Mouse (Mus musculus) stomach, postnatal 0 days (tissue): ENCODE data around the gene Pfdn2. TPM values are rescaled to one million over a fixed set of nuclear protein-coding genes. Genes with fewer than 3 reads are reported as not detected.

Experiments
- ATAC-seq: fragments of 200-750 bp; cut with Nextera tagmentation; 2 replicates; pipeline ENCODE4 v1.8.0; 2017; ENCODE audit not compliant: low FRiP score, low TSS enrichment
- DNase-seq: peaks from one replicate; pipeline ENCODE4 v3.0.0-alpha.2; 2016; ENCODE audit warnings: low spot score
- H3K27ac ChIP-seq: fragments of 300-500 bp; sonication (generic); replicated peaks from 2 replicates; pipeline ENCODE4 v1.5.1; 2014; ENCODE audit warnings: mild to moderate bottlenecking, control low read depth
- H3K27me3 ChIP-seq: fragments of 300-500 bp; sonication (generic); 2 replicates; pipeline ENCODE4 v1.6.1; 2014; ENCODE audit warnings: low read length; ENCODE audit not compliant: control insufficient read depth, insufficient read depth
- H3K36me3 ChIP-seq: fragments of 300-500 bp; sonication (generic); 2 replicates; pipeline ENCODE4 v1.6.1; 2014; ENCODE audit warnings: low read length, mixed read lengths; ENCODE audit not compliant: control insufficient read depth, insufficient read depth
- H3K4me1 ChIP-seq: fragments of 300-500 bp; sonication (generic); replicated peaks from 2 replicates; pipeline ENCODE4 v1.6.1; 2014; ENCODE audit warnings: antibody characterized with exemption; ENCODE audit not compliant: control insufficient read depth, insufficient read depth
- H3K4me2 ChIP-seq: fragments of 300-500 bp; sonication (generic); replicated peaks from 2 replicates; pipeline ENCODE4 v1.6.1; 2014; ENCODE audit warnings: low read depth, mild to moderate bottlenecking, control low read depth, moderate library complexity
- H3K4me3 ChIP-seq: fragments of 300-500 bp; sonication (generic); 2 replicates; pipeline ENCODE4 v1.5.1; 2014; ENCODE audit warnings: low read depth, low read length, control low read depth
- H3K9ac ChIP-seq: fragments of 300-500 bp; sonication (generic); 2 replicates; pipeline ENCODE4 v1.6.1; 2014; ENCODE audit warnings: mild to moderate bottlenecking, low read length, control low read depth, mixed read lengths
- H3K9me3 ChIP-seq: fragments of 300-500 bp; sonication (generic); 2 replicates; pipeline ENCODE4 v1.6.1; 2016; ENCODE audit warnings: low read length; ENCODE audit not compliant: control insufficient read depth
- CTCF ChIP-seq: IDR thresholded peaks from 2 replicates; pipeline ENCODE4 v1.5.1; 2016; ENCODE audit warnings: antibody characterized with exemption, low read depth, mild to moderate bottlenecking, moderate library complexity
- EP300 ChIP-seq: optimal IDR thresholded peaks from 2 replicates; pipeline ENCODE3; 2016; ENCODE audit warnings: antibody characterized with exemption
- WGBS: fragments of 180-500 bp; shearing (Covaris S2); extraction: QIAGEN DNeasy Blood & Tissue Kit; methylation state at CpG from one replicate; pipeline ENCODE4 v1.1.7; 2014; 5-methylcytosine and 5-hydroxymethylcytosine counted together
- polyA plus RNA-seq: library from polyadenylated mRNA; unstranded; fragments of >200 nt; fragmentation: Nextera tagmentation; extraction: Ambion mirVana; gene quantifications from 2 replicates; pipeline ENCODE4 v1.2.1, GENCODE M21; 2015

The Pfdn2 gene
- polyA plus RNA-seq, 1 experiment from 2014 or later, result 71.1 TPM

DNA sequence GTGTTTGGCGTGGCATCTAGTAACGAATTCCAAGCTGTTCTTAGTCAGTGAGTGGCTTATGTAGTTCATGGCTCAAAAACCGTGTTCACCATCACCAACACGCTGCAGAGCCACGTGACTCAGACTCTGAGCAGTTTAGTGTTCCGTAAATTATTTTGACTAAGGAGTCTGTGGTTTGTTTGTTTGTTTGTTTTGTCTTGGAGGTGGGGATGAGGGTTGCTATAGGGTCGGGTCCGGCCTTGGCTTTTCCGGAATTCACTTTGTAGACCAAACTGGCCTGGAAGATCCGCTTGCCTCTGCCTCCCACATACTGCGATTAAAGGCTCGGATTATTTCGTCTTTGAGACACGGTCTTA, 603 bp downstream of the Pfdn2 start:
- 1% methylated on average over 14 of the region's 14 CpGs for WGBS
- H3K27me3 ChIP-seq, result no peaks in the 10 kb centered on the region
- H3K4me1 ChIP-seq, result no peaks in the 10 kb centered on the region
- H3K36me3 ChIP-seq, result peaks cover 5% of the 10 kb centered on the region
- H3K9me3 ChIP-seq, result no peaks in the 10 kb centered on the region
- H3K9ac ChIP-seq, result peak overlapping the region; percentile 75
- ATAC-seq (no peak), DNase-seq (no peak)
- H3K4me3 ChIP-seq, result peak overlapping the region; percentile 94
- peak overlapping the region; percentile 77 for H3K27ac ChIP-seq
- TF ChIP-seq EP300, result no peak
- no peak for TF ChIP-seq CTCF
- H3K4me2 ChIP-seq, result peak overlapping the region; percentile 83

DNA sequence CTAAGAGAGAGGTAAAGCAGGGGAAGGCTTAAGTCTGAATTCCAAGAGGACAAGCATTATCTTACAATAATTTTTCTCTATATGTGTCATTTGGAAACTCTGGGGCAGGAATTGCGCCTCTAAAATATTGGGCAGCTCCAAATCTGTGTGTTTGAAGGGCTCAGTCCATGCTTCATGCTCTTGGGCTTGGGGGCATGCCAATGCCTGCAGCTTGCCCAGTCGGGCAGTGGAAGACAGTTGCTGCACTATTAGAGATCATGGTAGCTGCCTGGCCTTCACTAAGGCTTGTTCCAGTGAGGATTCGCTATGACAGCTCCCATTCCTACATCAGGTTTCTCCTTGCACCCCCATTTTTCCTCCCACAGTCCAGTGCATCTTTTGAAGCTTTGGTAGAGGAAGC, 3.2 kb downstream of the Pfdn2 start:
- TF ChIP-seq CTCF, result no peak
- TF ChIP-seq EP300, result no peak
- no peak overlapping the region for H3K9ac ChIP-seq
- DNase-seq (no peak), ATAC-seq (no peak)
- no peak overlapping the region for H3K27ac ChIP-seq
- no peaks in the 10 kb centered on the region for H3K27me3 ChIP-seq
- WGBS, result 89% methylated on average over 3 of the region's 3 CpGs
- H3K4me2 ChIP-seq, result no peak overlapping the region
- no peaks in the 10 kb centered on the region for H3K9me3 ChIP-seq
- no peaks in the 10 kb centered on the region for H3K4me1 ChIP-seq
- no peaks in the 10 kb centered on the region for H3K36me3 ChIP-seq
- no peak overlapping the region for H3K4me3 ChIP-seq

GRCm38 (mm10) chr1:171349210-171349609, 3.7 kb downstream of the Pfdn2 start:
- ATAC-seq, result no peak

DNA sequence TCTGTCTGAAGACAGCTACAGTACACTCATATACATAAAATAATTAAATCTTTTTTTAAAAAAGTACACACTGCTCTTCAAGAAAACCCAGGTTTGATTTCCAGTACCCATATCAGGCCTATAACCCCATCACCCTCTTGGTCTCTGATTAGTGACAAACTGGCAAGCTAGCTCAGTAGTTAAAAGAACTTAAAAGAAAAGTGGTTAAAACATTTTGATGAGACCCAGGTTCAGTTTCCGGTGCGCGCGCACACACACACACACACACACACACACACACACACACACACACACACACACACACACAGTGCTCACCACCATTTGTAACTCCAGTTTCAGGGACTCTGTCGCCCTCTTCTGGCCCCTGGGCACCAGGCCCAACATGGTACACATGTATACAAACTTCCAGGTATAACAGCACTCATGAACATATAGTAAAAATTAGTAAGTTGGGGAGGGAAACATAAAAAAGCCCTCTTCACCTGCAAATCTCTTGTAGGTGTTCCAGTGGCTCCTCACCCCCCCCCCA, 10.4 kb downstream of the Pfdn2 start:
- no peaks in the 10 kb centered on the region for H3K27me3 ChIP-seq
- TF ChIP-seq EP300 (no peak), CTCF (peak; percentile 80)
- ATAC-seq (no peak), DNase-seq (peak; percentile 69)
- no peaks in the 10 kb centered on the region for H3K4me1 ChIP-seq
- H3K4me3 ChIP-seq, result no peak overlapping the region
- WGBS, result 71% methylated on average over 4 of the region's 5 CpGs
- H3K4me2 ChIP-seq, result no peak overlapping the region
- no peak overlapping the region for H3K9ac ChIP-seq
- no peak overlapping the region for H3K27ac ChIP-seq
- H3K9me3 ChIP-seq, result no peaks in the 10 kb centered on the region
- H3K36me3 ChIP-seq, result peaks cover 4% of the 10 kb centered on the region; the same call in 1 of the 2 replicates

More at GRCm38 (mm10) chr1:171349210-171349609, 3.7 kb downstream of the Pfdn2 start:
- H3K36me3 ChIP-seq, result no peaks in the 10 kb centered on the region
- no peak for DNase-seq
- no peak for TF ChIP-seq CTCF
- no peak for TF ChIP-seq EP300
- H3K9me3 ChIP-seq, result no peaks in the 10 kb centered on the region
- no peak overlapping the region for H3K9ac ChIP-seq
- H3K4me1 ChIP-seq, result no peaks in the 10 kb centered on the region
- H3K27ac ChIP-seq, result no peak overlapping the region
- 77% methylated on average over 2 of the region's 2 CpGs for WGBS
- H3K4me2 ChIP-seq, result no peak overlapping the region
- no peak overlapping the region for H3K4me3 ChIP-seq
- no peaks in the 10 kb centered on the region for H3K27me3 ChIP-seq

GRCm38 (mm10) chr1:171356814-171357213, 11.3 kb downstream of the Pfdn2 start:
- TF ChIP-seq CTCF (no peak), EP300 (no peak)
- WGBS, result 84% methylated on average over 2 of the region's 2 CpGs
- Histone ChIP-seq H3K36me3 (peaks cover 4% of the 10 kb centered on the region; the same call in 1 of the 2 replicates), H3K9me3 (no peaks in the 10 kb centered on the region), H3K27ac (0 out of 2 replicates have a peak overlapping the region, but pooled peaks have one; percentile 18), H3K27me3 (no peaks in the 10 kb centered on the region), H3K4me3 (no peak overlapping the region), H3K9ac (no peak overlapping the region), H3K4me2 (no peak overlapping the region), H3K4me1 (no peaks in the 10 kb centered on the region)
- ATAC-seq, result no peak
- no peak for DNase-seq

DNA sequence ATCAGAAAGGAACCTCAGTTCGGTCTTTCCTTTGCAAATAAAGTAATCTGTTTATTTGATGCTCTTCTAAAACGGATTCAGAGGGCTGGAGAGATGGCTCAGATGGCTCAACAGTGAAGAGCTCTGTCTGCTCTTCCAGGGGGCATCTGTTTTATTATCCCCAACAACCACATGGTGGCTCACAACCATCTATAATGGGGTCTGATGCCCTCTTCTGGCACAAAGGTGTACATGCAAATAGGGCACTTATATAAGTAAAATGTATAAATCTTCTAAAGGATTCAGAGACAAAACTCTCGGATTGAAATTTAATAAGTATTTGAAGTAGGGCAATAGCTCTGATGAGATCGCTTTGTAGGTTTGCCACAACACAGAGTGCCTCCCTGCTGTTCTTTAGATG, 13.0 kb downstream of the Pfdn2 start:
- H3K4me3 ChIP-seq, result no peak overlapping the region
- H3K36me3 ChIP-seq, result peaks cover 4% of the 10 kb centered on the region; the same call in 1 of the 2 replicates
- no peak overlapping the region for H3K27ac ChIP-seq
- H3K4me2 ChIP-seq, result no peak overlapping the region
- WGBS, result 66% methylated on average over 4 of the region's 4 CpGs
- no peak overlapping the region for H3K9ac ChIP-seq
- ATAC-seq (no peak), DNase-seq (no peak)
- no peaks in the 10 kb centered on the region for H3K27me3 ChIP-seq
- peak; percentile 88 for TF ChIP-seq CTCF
- no peak for TF ChIP-seq EP300
- no peaks in the 10 kb centered on the region for H3K4me1 ChIP-seq
- H3K9me3 ChIP-seq, result no peaks in the 10 kb centered on the region
